Mouse (Mus musculus): ENCODE measurements at regions not wholly inside any gene's neighbourhood (a gene's known extent, or its start where the extent isn't known, plus 50 kb on each side); places are given as distances from the start of the nearest gene placed in this dataset.
A peak's percentile ranks its signal among the peaks of the same experiment; 100 is the strongest.

DNA sequence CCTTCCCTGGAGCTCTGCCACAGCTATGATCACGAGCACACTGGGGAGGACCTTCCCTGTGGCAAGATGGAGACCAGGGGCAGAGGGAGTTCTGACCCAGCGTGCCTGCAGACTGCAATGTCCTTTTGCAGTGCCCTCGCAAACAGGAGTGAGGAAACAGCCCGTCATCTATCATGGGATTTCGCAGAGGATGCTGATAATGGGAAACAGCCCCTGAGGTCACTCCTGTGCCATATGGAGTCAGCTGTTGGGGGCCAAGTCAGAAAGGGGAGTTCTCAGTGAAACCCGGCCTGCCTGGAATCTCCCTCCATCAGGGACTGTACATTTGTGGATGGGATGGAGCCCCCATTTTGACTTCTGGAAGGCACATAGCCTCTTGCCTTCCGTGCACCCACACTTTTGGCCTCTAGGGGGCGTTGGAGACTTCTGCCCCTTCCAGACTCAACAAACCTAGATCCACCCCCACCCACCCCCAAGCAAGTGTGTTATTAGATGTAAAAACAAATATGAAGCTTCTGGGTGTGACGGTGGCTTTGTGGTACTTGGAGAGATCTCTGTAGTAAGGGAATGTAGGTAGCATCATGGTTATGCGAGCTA is 98.1 kb downstream of the Kdr start:
- DNase-seq (ENCODE audit: low spot score): no peak

DNA sequence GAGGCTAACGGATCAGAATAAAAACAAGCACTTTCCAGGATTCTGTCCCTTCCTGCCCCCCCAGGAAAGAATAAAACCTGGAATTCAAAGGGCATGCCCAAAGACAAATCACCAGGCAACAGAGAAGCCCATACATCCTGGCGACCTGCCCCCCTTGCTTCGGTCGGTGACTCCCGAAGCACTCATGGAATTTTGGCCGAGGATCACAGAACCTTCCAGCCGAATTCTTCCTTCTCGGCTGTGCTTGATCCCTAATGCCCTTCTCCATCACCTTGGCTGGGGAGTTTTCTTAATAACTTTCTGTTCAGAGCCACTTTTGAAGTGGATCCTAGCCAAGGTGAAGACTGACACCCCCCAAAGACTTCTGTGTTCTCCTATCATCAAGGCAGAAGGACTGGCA is 99.9 kb downstream of the Kdr start:
- no peak for DNase-seq (ENCODE audit: low spot score)

GRCm38 (mm10) chr5:75877609-75877971 is 100.7 kb downstream of the Kdr start:
- no peak for DNase-seq (ENCODE audit: low spot score)

DNA sequence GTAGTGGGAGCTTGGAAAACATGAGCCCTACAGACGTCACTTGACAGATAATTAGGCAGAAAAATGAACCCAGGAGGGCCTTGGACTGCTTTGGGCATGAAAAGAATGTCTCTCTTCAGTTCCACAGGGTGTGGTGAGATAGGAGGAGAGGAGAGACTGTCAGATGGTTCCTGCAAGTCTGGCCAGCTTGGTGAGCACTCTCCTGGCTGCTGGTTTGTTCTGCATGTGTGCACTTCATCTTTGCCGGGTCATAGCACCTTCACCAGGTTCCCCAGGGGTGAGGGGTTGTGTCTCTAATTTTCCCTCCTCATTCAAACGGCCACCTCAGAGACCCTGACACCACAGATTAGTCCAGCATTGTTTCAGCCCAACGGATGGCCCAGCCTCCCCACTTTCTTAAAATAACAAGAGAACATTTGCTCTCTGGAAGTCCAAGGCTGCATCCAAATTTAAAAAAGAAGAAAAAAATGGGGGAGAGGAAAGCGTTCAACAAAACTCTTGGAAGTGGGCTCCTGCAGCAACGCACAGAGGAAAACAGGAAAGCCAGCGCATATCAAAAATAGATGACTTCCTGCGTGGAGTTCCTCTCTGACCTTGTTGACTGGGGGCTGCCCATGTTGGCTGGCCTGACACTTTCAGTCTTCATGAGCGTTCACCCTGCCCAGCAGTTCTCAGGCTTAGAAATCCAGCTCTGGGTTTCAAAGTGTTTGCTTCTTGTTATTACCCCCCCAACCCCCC is 101.2 kb downstream of the Kdr start:
- no peak for DNase-seq (ENCODE audit: low spot score)

GRCm38 (mm10) chr5:75871120-75871519 is 107.1 kb downstream of the Kdr start:
- peak; percentile 81 for DNase-seq (ENCODE audit: low spot score)

DNA sequence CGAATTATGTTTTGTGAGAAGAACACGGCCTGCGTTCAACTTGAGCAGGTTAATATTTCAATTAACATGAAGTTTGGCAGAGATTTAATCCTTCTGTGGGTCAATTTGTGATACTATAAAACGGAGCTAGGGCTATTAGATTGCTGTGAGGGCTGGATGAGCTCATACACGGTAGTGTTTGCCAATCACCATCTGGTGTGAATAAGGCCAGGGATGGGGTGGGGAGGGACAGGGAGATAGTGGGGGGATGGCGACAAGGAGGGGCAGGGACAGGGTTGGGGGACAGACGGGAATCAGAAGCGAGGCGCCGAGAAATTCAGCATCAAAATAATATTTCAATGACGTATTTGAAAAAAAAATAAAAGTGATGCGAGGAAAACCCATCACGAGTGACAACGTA is 107.6 kb downstream of the Kdr start:
- DNase-seq (ENCODE audit: low spot score): no peak

- DNase-seq (ENCODE audit: low spot score): no peak
Measured at GRCm38 (mm10) chr5:75869535-75869934, 108.7 kb downstream of the Kdr start.

DNA sequence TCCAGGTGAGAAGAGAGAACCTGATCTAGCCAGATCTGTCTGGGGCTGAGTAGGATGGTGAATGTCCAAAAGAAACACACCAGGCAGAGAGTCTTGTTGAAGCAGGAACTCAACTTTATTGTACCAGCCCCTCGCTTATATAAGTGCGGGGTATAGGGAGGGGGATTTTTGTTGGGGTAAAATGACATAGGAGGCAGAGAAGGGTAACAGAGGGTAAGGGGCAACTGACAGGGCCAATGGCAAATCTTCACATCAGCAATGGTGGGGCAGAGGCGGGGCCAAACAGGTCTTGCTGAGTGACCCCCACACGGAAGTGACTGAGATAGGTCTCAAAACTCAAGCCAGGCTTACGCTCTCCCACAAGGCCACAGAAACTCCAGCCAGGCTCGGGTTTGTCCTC is 113.2 kb downstream of the Kdr start:
- no peak for DNase-seq (ENCODE audit: low spot score)

- DNase-seq (ENCODE audit: low spot score): no peak
Measured at GRCm38 (mm10) chr5:75863358-75863757, 114.9 kb downstream of the Kdr start.

- peak; percentile 64 for DNase-seq (ENCODE audit: low spot score)
Measured at GRCm38 (mm10) chr5:75862630-75862991, 115.6 kb downstream of the Kdr start.

DNA sequence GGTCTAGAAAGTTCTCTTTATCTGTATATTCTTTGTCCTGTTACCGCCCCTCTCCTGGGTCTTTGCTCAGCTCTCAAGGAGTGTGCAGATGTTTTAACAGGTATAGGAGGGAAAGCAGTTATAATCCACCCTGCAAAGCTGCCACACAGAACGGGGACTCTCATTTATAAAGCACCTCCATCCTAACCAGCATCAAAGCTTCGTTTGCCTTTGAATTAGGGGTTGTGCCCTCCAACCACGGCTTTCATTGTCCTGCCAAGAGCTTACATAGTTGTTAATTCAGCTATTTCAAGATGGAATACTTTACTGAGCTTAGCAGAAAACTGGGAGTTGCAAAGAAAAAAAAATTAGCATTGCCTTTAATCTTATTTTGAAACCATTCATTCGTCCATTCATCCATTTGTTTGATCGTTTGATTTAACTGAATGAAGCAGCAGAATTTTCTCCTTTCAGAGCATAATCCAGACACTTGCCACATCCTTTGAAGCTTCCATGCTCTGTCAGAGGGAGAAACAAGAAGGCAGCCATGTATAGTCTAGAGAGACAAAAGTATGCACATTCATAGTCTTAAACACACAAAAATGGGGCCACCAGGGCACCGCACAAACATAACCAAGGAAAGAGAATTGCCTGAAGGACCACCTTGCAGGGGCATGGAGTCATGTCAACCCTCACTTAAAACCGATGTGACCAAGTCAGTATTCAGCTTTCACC is 116.2 kb downstream of the Kdr start:
- no peak for DNase-seq (ENCODE audit: low spot score)

DNA sequence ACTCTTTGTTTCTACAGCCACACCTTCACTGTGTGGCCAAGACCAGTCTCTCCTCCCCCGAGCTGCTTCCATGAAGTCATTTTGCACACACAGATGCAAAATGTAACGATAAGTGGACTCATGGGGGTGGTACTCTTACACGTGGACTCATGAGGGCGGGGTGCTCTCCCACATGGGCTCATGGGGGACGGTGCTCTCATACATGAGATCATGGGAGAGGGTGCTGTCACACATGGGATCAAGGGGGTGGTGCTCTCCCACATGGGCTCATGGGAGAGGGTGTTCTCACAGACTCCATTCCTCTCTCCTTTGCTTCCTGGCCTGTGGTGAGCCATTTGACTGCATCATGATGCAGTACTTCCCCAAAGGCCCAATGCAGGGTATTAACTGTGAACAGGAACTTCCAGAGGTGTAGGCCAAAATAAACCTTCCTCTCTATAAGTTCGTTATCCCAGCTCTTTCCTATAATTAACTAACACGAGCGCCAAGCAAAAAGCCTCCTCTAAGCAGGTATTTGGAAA is 118.9 kb downstream of the Kdr start:
- no peak for DNase-seq (ENCODE audit: low spot score)

DNA sequence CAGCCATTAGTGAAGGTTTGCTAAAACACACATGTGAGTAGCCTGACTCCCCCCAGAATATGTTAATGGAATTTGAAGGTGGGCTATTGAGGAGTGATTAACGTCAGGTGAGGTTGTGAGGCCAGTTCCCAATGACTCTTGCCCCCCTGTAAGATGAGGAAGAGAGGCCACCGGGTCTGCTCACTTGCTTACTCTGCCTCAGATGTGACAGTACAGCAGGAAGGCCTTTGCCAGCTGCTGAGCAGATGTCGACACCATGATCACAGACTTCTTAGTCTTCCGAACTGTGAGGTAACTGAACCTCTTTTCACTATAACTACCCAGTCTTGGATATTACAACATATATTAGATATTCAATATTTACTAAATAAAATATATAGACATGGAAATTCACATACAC is 127.4 kb downstream of the Kdr start:
- DNase-seq (ENCODE audit: low spot score): no peak

DNA sequence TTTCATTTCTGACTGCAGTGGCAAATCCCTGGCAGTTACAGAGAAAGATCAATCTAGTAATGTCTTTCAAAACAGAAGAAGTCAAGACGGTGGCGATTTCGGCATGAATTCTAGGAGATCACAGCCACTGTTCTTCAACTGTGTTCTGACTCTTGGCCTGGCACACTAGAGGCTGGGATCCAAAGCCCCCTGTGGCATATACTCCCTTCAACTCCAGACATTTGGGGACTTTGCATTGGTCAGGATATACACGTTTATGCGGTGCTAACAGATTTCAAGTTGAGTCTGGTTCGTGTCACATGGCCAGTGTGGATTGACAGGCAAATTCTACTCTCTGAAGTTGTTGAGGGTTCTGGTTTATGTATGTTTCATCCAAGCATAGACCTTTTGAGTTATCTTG is 130.3 kb downstream of the Kdr start:
- DNase-seq (ENCODE audit: low spot score): no peak

GRCm38 (mm10) chr5:75847341-75847740 is 130.9 kb downstream of the Kdr start:
- DNase-seq (ENCODE audit: low spot score): no peak

DNA sequence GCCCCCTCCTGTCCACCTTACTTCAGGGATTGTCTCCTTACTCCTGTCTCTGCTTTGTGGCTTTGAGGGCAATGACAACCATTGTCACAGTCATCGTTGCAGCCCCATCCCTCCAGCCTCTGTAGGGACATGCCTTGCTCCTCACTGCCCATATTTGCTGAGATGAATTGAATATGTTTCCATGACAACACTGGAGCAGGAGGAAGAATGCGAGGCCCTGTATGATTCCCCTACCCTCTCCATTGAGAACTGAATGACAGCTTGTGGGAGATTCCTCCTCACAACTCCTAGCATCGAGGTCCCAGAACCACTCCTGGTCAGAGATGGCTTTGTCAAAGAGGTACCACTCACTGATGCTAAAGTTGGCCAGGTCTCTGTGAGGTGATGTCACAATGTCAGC is 132.2 kb downstream of the Kdr start:
- DNase-seq (ENCODE audit: low spot score): no peak

- no peak for DNase-seq (ENCODE audit: low spot score)
Measured at GRCm38 (mm10) chr5:75843807-75844206, 134.5 kb downstream of the Kdr start.

DNA sequence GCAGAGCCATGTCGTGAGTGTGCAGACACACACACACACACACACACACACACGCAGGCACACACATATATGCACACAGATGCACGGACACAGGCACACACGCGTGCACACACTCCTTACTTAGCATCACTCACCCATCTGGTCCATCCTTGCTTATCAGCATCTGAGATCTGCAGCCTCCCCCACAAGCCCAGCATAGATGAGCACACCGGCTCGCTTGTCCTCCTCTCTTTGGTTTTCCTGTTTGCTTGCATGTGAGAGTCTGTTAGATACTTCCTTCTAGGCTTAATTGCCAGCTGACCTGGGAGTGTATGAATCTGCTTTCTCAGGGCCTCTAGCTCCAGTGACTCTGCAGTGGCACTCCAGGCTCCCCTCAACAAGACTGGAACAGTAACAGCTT is 137.8 kb downstream of the Kdr start:
- no peak for DNase-seq (ENCODE audit: low spot score)

- peak; percentile 42 for DNase-seq (ENCODE audit: low spot score)
Measured at GRCm38 (mm10) chr5:75835556-75835961, 142.7 kb downstream of the Kdr start.

DNA sequence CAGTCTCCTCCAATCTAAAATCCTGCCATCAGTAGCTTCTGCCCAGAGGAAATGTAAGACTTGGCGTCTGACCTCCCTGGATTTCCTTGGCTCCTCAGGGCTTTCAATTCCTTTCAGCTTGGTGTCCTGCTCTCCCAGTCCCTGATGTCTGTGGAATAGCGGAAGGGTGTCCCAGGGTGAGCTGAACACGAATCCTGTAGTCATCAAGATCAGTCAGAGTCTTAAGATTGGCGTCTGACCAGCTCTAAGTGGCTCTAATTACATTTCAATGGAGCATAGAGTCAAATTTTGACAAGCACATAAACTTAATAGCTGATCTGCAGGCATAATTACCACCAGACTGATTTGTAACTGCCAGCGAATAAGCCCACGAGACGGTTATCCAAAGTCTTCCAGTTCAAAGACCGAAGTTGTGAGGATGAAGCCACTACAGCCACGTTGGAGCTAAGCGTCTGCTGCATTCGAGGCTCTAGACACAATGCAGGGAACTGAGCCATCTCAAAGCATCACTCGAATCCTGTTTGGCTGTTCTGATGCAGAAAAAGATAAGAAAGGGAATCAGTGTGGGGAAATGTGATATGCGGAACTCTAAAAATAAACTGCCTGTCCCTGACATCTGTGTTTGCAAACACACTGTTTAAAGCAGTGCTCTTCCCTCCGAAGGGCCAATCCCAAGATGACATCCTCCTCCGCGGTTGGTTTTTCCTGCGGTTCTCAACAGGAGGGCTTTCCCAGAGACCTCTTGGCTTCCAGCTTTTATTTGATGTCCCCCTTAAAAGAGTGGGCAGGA is 143.3 kb downstream of the Kdr start:
- peak; percentile 20 for DNase-seq (ENCODE audit: low spot score)

GRCm38 (mm10) chr5:75832341-75832740 is 145.9 kb downstream of the Kdr start:
- no peak for DNase-seq (ENCODE audit: low spot score)

GRCm38 (mm10) chr5:75829850-75830625 is 148.2 kb downstream of the Kdr start:
- no peak for DNase-seq (ENCODE audit: low spot score)

All from MN1 (cell line).